Mouse (Mus musculus) thymus, adult 2 months (tissue): ENCODE results near the gene Atf6. TPM values are rescaled to one million over a fixed set of nuclear protein-coding genes. Genes with fewer than 3 reads are reported as not detected.

Experiments used
- DNase-seq: peaks from one replicate; pipeline ENCODE4 v3.0.0; 2021
- H3K27ac ChIP-seq: fragments of 200-500 bp; 2 replicates; pipeline ENCODE4 v1.5.1; 2012; ENCODE audit warnings: low read length, control low read depth; ENCODE audit not compliant: control insufficient read depth, insufficient read depth
- H3K27me3 ChIP-seq: fragments of 200-500 bp; 2 replicates; pipeline ENCODE4 v1.6.1; 2012; ENCODE audit warnings: mild to moderate bottlenecking, low read length, moderate library complexity, mixed read lengths; ENCODE audit not compliant: control insufficient read depth, insufficient read depth
- H3K36me3 ChIP-seq: fragments of 200-500 bp; 2 replicates; pipeline ENCODE4 v1.6.1; 2012; ENCODE audit warnings: mild to moderate bottlenecking, low read length, moderate library complexity; ENCODE audit not compliant: control insufficient read depth, insufficient read depth
- H3K4me1 ChIP-seq: fragments of 200-500 bp; replicated peaks from 2 replicates; pipeline ENCODE4 v1.6.1; 2012; ENCODE audit warnings: low read length; ENCODE audit not compliant: control insufficient read depth, insufficient read depth
- H3K4me3 ChIP-seq: fragments of 200-500 bp; 2 replicates; pipeline ENCODE4 v1.5.1; 2012; ENCODE audit warnings: mild to moderate bottlenecking, low read length, control low read depth, moderate library complexity; ENCODE audit not compliant: control insufficient read depth, insufficient read depth
- CTCF ChIP-seq: fragments of 200-500 bp; IDR thresholded peaks from 2 replicates; pipeline ENCODE4 v1.5.1; 2012; ENCODE audit warnings: mild to moderate bottlenecking, control low read depth, low read length, moderate library complexity, borderline replicate concordance; ENCODE audit not compliant: control insufficient read depth, poor library complexity, insufficient read depth; ENCODE audit errors: extremely low read depth
- POLR2A ChIP-seq: fragments of 200-500 bp; IDR thresholded peaks from 2 replicates; pipeline ENCODE4 v1.6.1; 2012; ENCODE audit warnings: mild to moderate bottlenecking, low read length, control low read depth, moderate library complexity; ENCODE audit not compliant: control insufficient read depth, poor library complexity, insufficient read depth; ENCODE audit errors: extremely low read depth
- WGBS: fragments of 180-500 bp; shearing (Covaris S2); methylation state at CpG from one replicate; pipeline ENCODE4 v1.1.7; 2018; 5-methylcytosine and 5-hydroxymethylcytosine counted together
- polyA plus RNA-seq: library from polyadenylated mRNA; depleted of rRNA; stranded (reverse); fragments of >200 nt; gene quantifications from 2 replicates; pipeline ENCODE4 v1.2.3, GENCODE M21; 2012

Atf6 gene
- polyA plus RNA-seq, 1 experiment = 7.0 TPM

- no peak for TF ChIP-seq POLR2A
- no peak for TF ChIP-seq CTCF
- H3K27me3 ChIP-seq = no peaks in the 10 kb centered on the region
- no peak overlapping the region for H3K27ac ChIP-seq
- H3K4me1 ChIP-seq = no peaks in the 10 kb centered on the region
- H3K4me3 ChIP-seq = no peak overlapping the region
- DNase-seq = no peak
- H3K36me3 ChIP-seq = no peaks in the 10 kb centered on the region
- 95% methylated on average over 7 of the region's 7 CpGs for WGBS
Observed at GRCm38 (mm10) chr1:170665200-170665599, 202.4 kb downstream of the Atf6 start.

- no peaks in the 10 kb centered on the region for H3K4me1 ChIP-seq
- H3K4me3 ChIP-seq = no peak overlapping the region
- H3K27me3 ChIP-seq = no peaks in the 10 kb centered on the region
- H3K27ac ChIP-seq = no peak overlapping the region
- DNase-seq = no peak
- no peaks in the 10 kb centered on the region for H3K36me3 ChIP-seq
- TF ChIP-seq CTCF (no peak), POLR2A (no peak)
- 91% methylated on average over 11 of the region's 11 CpGs for WGBS
Observed at GRCm38 (mm10) chr1:170664620-170665185, 202.9 kb downstream of the Atf6 start.

GRCm38 (mm10) chr1:170659260-170659659 lies 208.3 kb downstream of the Atf6 start:
- H3K4me1 ChIP-seq = no peaks in the 10 kb centered on the region
- H3K4me3 ChIP-seq = no peak overlapping the region
- WGBS = 93% methylated on average over 13 of the region's 13 CpGs
- H3K27ac ChIP-seq = no peak overlapping the region
- H3K36me3 ChIP-seq = no peaks in the 10 kb centered on the region
- no peaks in the 10 kb centered on the region for H3K27me3 ChIP-seq
- no peak for DNase-seq
- TF ChIP-seq POLR2A = no peak
- no peak for TF ChIP-seq CTCF

- 91% methylated on average over 13 of the region's 13 CpGs for WGBS
- H3K27ac ChIP-seq = no peak overlapping the region
- no peaks in the 10 kb centered on the region for H3K27me3 ChIP-seq
- H3K4me1 ChIP-seq = no peaks in the 10 kb centered on the region
- no peak for DNase-seq
- H3K36me3 ChIP-seq = no peaks in the 10 kb centered on the region
- H3K4me3 ChIP-seq = no peak overlapping the region
- TF ChIP-seq CTCF (no peak), POLR2A (no peak)
Observed at GRCm38 (mm10) chr1:170657643-170658314, 209.8 kb downstream of the Atf6 start.

- Histone ChIP-seq H3K36me3 (no peaks in the 10 kb centered on the region), H3K4me1 (no peaks in the 10 kb centered on the region), H3K4me3 (no peak overlapping the region), H3K27ac (no peak overlapping the region), H3K27me3 (no peaks in the 10 kb centered on the region)
- WGBS = 88% methylated on average over 2 of the region's 2 CpGs
- no peak for TF ChIP-seq POLR2A
- no peak for TF ChIP-seq CTCF
- no peak for DNase-seq
Observed at GRCm38 (mm10) chr1:170657228-170657521, 210.4 kb downstream of the Atf6 start.

- no peak overlapping the region for H3K27ac ChIP-seq
- H3K4me1 ChIP-seq = no peaks in the 10 kb centered on the region
- no peaks in the 10 kb centered on the region for H3K27me3 ChIP-seq
- WGBS = 92% methylated on average over 11 of the region's 11 CpGs
- no peaks in the 10 kb centered on the region for H3K36me3 ChIP-seq
- H3K4me3 ChIP-seq = no peak overlapping the region
- no peak for DNase-seq
- no peak for TF ChIP-seq POLR2A
- no peak for TF ChIP-seq CTCF
Observed at GRCm38 (mm10) chr1:170656518-170657227, 210.9 kb downstream of the Atf6 start.
